Mouse (Mus musculus) liver, embryonic 14.5 days (tissue): Measurements from ENCODE around the gene Lrg1. TPM values are rescaled to one million over a fixed set of nuclear protein-coding genes. Genes with fewer than 3 reads are reported as not detected.

Experiments
- ATAC-seq: fragments of 200-750 bp; cut with Nextera tagmentation; 2 replicates; pipeline ENCODE4 v1.8.0; 2017; ENCODE audit warnings: moderate number of reproducible peaks, mild to moderate bottlenecking, moderate library complexity; ENCODE audit not compliant: insufficient read depth
- DNase-seq, 3 experiments: peaks; one replicate each; pipeline ENCODE4 v3.0.0-alpha.2; 2012 to 2013; ENCODE audit warnings: low read depth in 3 of 3, low spot score in 3 of 3
- H3K27ac ChIP-seq: fragments of 300-500 bp; sonication (generic); 2 replicates; pipeline ENCODE4 v1.5.1; 2014; ENCODE audit warnings: moderate library complexity, mild to moderate bottlenecking, control low read depth, inconsistent platforms
- H3K27me3 ChIP-seq: fragments of 300-500 bp; sonication (generic); 2 replicates; pipeline ENCODE4 v1.6.1; 2014; ENCODE audit warnings: mild to moderate bottlenecking, low read length, moderate library complexity; ENCODE audit not compliant: control insufficient read depth, insufficient read depth
- H3K36me3 ChIP-seq: fragments of 300-500 bp; sonication (generic); replicated peaks from 2 replicates; pipeline ENCODE4 v1.6.1; 2014; ENCODE audit warnings: low read depth; ENCODE audit not compliant: control insufficient read depth, insufficient read depth
- H3K4me1 ChIP-seq, 2 experiments: fragments of 200-500 bp in 1 of 2; fragments of 300-500 bp in 1 of 2; sonication (generic) in 1 of 2; replicated peaks; 2 replicates each; pipeline ENCODE4 v1.6.1; 2012 to 2014; ENCODE audit warnings: antibody characterized with exemption in 1 of 2, inconsistent platforms in 1 of 2, low read length in 1 of 2; ENCODE audit not compliant: control insufficient read depth in 2 of 2, insufficient read depth in 2 of 2
- H3K4me2 ChIP-seq: fragments of 300-500 bp; sonication (generic); 2 replicates; pipeline ENCODE4 v1.6.1; 2014; ENCODE audit warnings: low read depth, mild to moderate bottlenecking, control low read depth, moderate library complexity
- H3K4me3 ChIP-seq, 2 experiments: fragments of 200-500 bp in 1 of 2; fragments of 300-500 bp in 1 of 2; sonication (generic) in 1 of 2; 2 replicates each; pipeline ENCODE4 v1.5.1; 2012 to 2014; ENCODE audit warnings: low read depth in 2 of 2, low read length in 2 of 2, mild to moderate bottlenecking in 2 of 2, control low read depth in 1 of 2, inconsistent platforms in 1 of 2, moderate library complexity in 1 of 2; ENCODE audit not compliant: insufficient read depth in 1 of 2
- H3K9ac ChIP-seq: fragments of 300-500 bp; sonication (generic); replicated peaks from 2 replicates; pipeline ENCODE4 v1.6.1; 2014; ENCODE audit warnings: mild to moderate bottlenecking, control low read depth, moderate library complexity
- H3K9me3 ChIP-seq: fragments of 300-500 bp; sonication (generic); 2 replicates; pipeline ENCODE4 v1.6.1; 2016; ENCODE audit warnings: low read length, mixed read lengths; ENCODE audit not compliant: control insufficient read depth
- CTCF ChIP-seq: IDR thresholded peaks from 2 replicates; pipeline ENCODE4 v1.5.1; 2016; ENCODE audit warnings: antibody characterized with exemption, low read depth, control low read depth
- EP300 ChIP-seq: IDR thresholded peaks from 2 replicates; pipeline ENCODE4 v1.6.1; 2016; ENCODE audit warnings: antibody characterized with exemption, low read depth
- WGBS: fragments of 180-500 bp; shearing (Covaris S2); extraction: QIAGEN DNeasy Blood & Tissue Kit; methylation state at CpG from one replicate; pipeline ENCODE4 v1.1.7; 2014; ENCODE audit not compliant: insufficient replicate concordance; 5-methylcytosine and 5-hydroxymethylcytosine counted together
- polyA plus RNA-seq, 2 experiments: library from polyadenylated mRNA; depleted of rRNA in 1 of 2; stranded (reverse) in 1 of 2; unstranded in 1 of 2; fragments of >200 nt; fragmentation: Nextera tagmentation in 1 of 2; extraction: Ambion mirVana in 1 of 2; gene quantifications; 2 replicates each; pipeline versions ENCODE4 v1.2.1 to v1.2.3; 2012 to 2014

Lrg1 gene
- polyA plus RNA-seq, 2 experiments, result 0.09 to 0.67 TPM

- no peak for DNase-seq
- WGBS, result 31% methylated on average over 3 of the region's 3 CpGs
- Histone ChIP-seq H3K4me3 (no peak overlapping the region), H3K4me2 (no peak overlapping the region), H3K36me3 (no peaks in the 10 kb centered on the region), H3K27me3 (no peaks in the 10 kb centered on the region), H3K27ac (no peak overlapping the region), H3K9ac (no peak overlapping the region), H3K9me3 (no peaks in the 10 kb centered on the region), H3K4me1 (peaks cover 0 to 9% of the 10 kb centered on the region in 2 experiments; a peak in 2 of 4 replicates)
- TF ChIP-seq EP300, result no peak
- ATAC-seq, result no peak
Observed at GRCm38 (mm10) chr17:56164510-56164909, 42.7 kb upstream of the Lrg1 start.

- DNase-seq (no peak), ATAC-seq (no peak)
- H3K27ac ChIP-seq, result no peak overlapping the region
- no peak overlapping the region for H3K4me3 ChIP-seq
- H3K4me1 ChIP-seq, result peaks cover 0 to 9% of the 10 kb centered on the region in 2 experiments; a peak in 2 of 4 replicates
- H3K9me3 ChIP-seq, result no peaks in the 10 kb centered on the region
- WGBS, result 52% methylated on average over 6 of the region's 6 CpGs
- no peaks in the 10 kb centered on the region for H3K36me3 ChIP-seq
- TF ChIP-seq CTCF (no peak), EP300 (no peak)
- peak overlapping the region; percentile 71 for H3K4me2 ChIP-seq
- no peaks in the 10 kb centered on the region for H3K27me3 ChIP-seq
- H3K9ac ChIP-seq, result no peak overlapping the region
Observed at GRCm38 (mm10) chr17:56163523-56164102, 41.8 kb upstream of the Lrg1 start.

GRCm38 (mm10) chr17:56162231-56162774, 40.5 kb upstream of the Lrg1 start, which contains the start of gene Tnfaip8l1:
Gene Tnfaip8l1, plus strand, starts transcription at chr17:56162477.
- peak within 1 kb of the TSS; percentile 38 to 59 for H3K4me3 ChIP-seq
- H3K4me2 ChIP-seq, result peak within 1 kb of the TSS; percentile 71
- no peaks in the 10 kb centered on the region for H3K9me3 ChIP-seq
- H3K4me1 ChIP-seq, result peaks cover 0 to 9% of the 10 kb centered on the region in 2 experiments; a peak in 2 of 4 replicates
- H3K36me3 ChIP-seq, result no peaks in the 10 kb centered on the region
- WGBS, result 2% methylated on average over 30 of the region's 30 CpGs
- no peak within 1 kb of the TSS for H3K27ac ChIP-seq
- ATAC-seq, result peak; percentile 98
- no peaks in the 10 kb centered on the region for H3K27me3 ChIP-seq
- H3K9ac ChIP-seq, result peak within 1 kb of the TSS; percentile 14; the same call in 1 of the 2 replicates
- TF ChIP-seq CTCF, result peak; percentile 17; the same call in 1 of the 2 replicates
- TF ChIP-seq EP300, result no peak
- DNase-seq, result peak; percentile 83 to 86 (median 85)

- H3K9me3 ChIP-seq, result no peaks in the 10 kb centered on the region
- H3K4me1 ChIP-seq, result peaks cover 0 to 9% of the 10 kb centered on the region in 2 experiments; a peak in 2 of 4 replicates
- H3K4me2 ChIP-seq, result no peak overlapping the region
- H3K36me3 ChIP-seq, result no peaks in the 10 kb centered on the region
- no peak overlapping the region for H3K4me3 ChIP-seq
- H3K9ac ChIP-seq, result no peak overlapping the region
- WGBS, result 2% methylated on average over 9 of the region's 9 CpGs
- peak; percentile 92 for TF ChIP-seq CTCF
- TF ChIP-seq EP300, result no peak
- DNase-seq (peak in 2 of 3 experiments; percentile 30 to 33), ATAC-seq (no peak)
- H3K27ac ChIP-seq, result no peak overlapping the region
- no peaks in the 10 kb centered on the region for H3K27me3 ChIP-seq
Observed at GRCm38 (mm10) chr17:56159729-56160128, 37.9 kb upstream of the Lrg1 start.

DNA sequence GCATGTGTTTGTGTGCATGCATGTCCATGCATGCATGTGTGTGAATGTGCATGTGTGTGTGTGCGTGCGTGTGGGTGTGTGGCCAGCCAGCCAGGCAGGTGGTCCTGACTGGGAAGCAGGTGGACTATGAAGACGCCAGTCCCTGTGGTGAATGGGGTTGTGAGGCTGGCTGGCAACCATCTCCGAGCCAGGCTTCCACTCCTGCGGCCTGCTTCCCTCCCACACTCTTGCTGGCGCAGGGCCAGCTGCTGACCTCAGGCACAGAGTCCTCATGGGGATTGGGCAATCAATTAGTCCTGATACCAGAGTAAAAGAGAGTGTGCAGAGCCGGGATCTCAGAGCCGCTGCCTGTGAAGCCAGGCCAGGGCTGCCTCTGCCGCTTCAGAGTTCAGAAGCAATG, 31.8 kb upstream of the Lrg1 start:
- peaks cover 11% of the 10 kb centered on the region for H3K27me3 ChIP-seq

More for the DNA sequence above, 31.8 kb upstream of the Lrg1 start:
- peaks cover 0 to 2% of the 10 kb centered on the region in 2 experiments; a peak in 1 of 4 replicates for H3K4me1 ChIP-seq
- no peak for TF ChIP-seq CTCF
- no peak for TF ChIP-seq EP300
- no peaks in the 10 kb centered on the region for H3K9me3 ChIP-seq
- H3K9ac ChIP-seq, result no peak overlapping the region
- DNase-seq (peak in 2 of 3 experiments; percentile 31 to 36), ATAC-seq (peak; percentile 52; the same call in 1 of the 2 replicates)
- H3K27ac ChIP-seq, result no peak overlapping the region
- H3K4me3 ChIP-seq, result no peak overlapping the region
- no peaks in the 10 kb centered on the region for H3K36me3 ChIP-seq
- no peak overlapping the region for H3K4me2 ChIP-seq
- WGBS, result 47% methylated on average over 9 of the region's 9 CpGs
